Mouse (Mus musculus) limb, embryonic 13.5 days (tissue): ENCODE results near the gene Nfia. TPM values are rescaled to one million over a fixed set of nuclear protein-coding genes. Genes with fewer than 3 reads are reported as not detected.

Source experiments
- ATAC-seq: fragments of 200-750 bp; cut with Nextera tagmentation; 2 replicates; pipeline ENCODE4 v1.8.0; 2017; ENCODE audit warnings: low read depth, moderate number of reproducible peaks, moderate TSS enrichment; ENCODE audit not compliant: low FRiP score
- H3K27ac ChIP-seq: fragments of 300-500 bp; sonication (generic); 2 replicates; pipeline ENCODE4 v1.5.1; 2015; ENCODE audit warnings: inconsistent platforms, mild to moderate bottlenecking, moderate library complexity
- H3K27me3 ChIP-seq: fragments of 300-500 bp; sonication (generic); 2 replicates; pipeline ENCODE4 v1.6.1; 2015; ENCODE audit warnings: mild to moderate bottlenecking, inconsistent platforms
- H3K36me3 ChIP-seq: fragments of 300-500 bp; sonication (generic); 2 replicates; pipeline ENCODE4 v1.6.1; 2015; ENCODE audit warnings: inconsistent platforms, mild to moderate bottlenecking, moderate library complexity
- H3K4me1 ChIP-seq: fragments of 300-500 bp; sonication (generic); 2 replicates; pipeline ENCODE4 v1.6.1; 2015; ENCODE audit warnings: inconsistent platforms
- H3K4me2 ChIP-seq: fragments of 300-500 bp; sonication (generic); replicated peaks from 2 replicates; pipeline ENCODE4 v1.6.1; 2015; ENCODE audit warnings: inconsistent platforms, mild to moderate bottlenecking, moderate library complexity
- H3K4me3 ChIP-seq: fragments of 300-500 bp; sonication (generic); 2 replicates; pipeline ENCODE4 v1.5.1; 2015; ENCODE audit warnings: moderate library complexity, mild to moderate bottlenecking, inconsistent platforms
- H3K9ac ChIP-seq: fragments of 300-500 bp; sonication (generic); 2 replicates; pipeline ENCODE4 v1.6.1; 2015; ENCODE audit warnings: mild to moderate bottlenecking, inconsistent platforms
- H3K9me3 ChIP-seq: fragments of 300-500 bp; sonication (generic); 2 replicates; pipeline ENCODE4 v1.6.1; 2016; ENCODE audit warnings: inconsistent platforms
- WGBS: fragments of 180-500 bp; shearing (Covaris S2); methylation state at CpG from one replicate; pipeline ENCODE4 v1.1.7; 2015; 5-methylcytosine and 5-hydroxymethylcytosine counted together
- polyA plus RNA-seq: library from polyadenylated mRNA; unstranded; fragments of >200 nt; fragmentation: Nextera tagmentation; extraction: Ambion mirVana; gene quantifications from 2 replicates; pipeline ENCODE4 v1.2.1, GENCODE M21; 2015

Nfia gene
- polyA plus RNA-seq, 1 experiment from 2014 or later, result 88.3 TPM

DNA sequence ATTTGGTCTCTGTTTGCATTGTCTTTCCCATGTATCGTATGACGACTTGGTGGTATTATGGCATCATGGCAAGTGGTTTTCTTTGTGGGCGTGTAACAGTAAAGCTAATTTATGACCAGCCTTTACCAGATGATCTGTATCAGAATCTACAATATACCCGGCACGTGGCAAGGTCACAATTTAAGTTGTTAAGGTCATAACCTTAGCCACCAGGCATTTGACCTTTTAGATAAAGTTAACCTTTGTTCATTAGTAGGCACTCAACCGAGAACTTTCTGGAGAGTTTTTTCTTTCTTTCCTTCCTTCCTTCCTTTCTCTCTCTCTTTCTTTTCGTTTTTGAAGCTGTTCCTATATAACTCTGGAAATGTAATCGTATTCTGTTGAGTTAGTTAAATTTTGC, 14.0 kb downstream of the Nfia start:
- Histone ChIP-seq H3K27me3 (no peaks in the 10 kb centered on the region), H3K4me3 (no peak overlapping the region), H3K9me3 (no peaks in the 10 kb centered on the region), H3K4me2 (no peak overlapping the region), H3K9ac (no peak overlapping the region), H3K36me3 (peaks cover 58% of the 10 kb centered on the region), H3K4me1 (peaks cover 54% of the 10 kb centered on the region), H3K27ac (no peak overlapping the region)
- WGBS, result 44% methylated on average over 8 of the region's 8 CpGs
- no peak for ATAC-seq

DNA sequence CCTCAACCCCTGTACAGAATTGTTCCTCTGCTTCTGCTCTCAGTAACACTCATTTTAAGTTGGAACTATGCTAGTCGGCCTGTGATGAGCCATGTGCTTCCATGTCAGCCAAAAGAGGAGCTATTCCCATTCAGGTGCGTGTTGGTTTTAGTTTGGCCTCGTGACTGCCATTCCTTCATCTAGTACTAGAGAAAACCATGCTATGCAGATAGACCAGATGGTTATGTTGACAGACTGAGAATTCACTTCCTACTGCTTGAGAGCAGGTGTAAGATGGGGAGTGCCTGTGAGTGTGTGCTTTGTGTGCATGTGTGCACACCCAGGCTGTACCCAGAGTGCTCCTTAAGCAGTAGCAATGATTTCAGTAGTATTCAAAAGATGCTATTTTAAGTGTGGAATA, 15.0 kb downstream of the Nfia start:
- Histone ChIP-seq H3K27ac (no peak overlapping the region), H3K4me1 (peaks cover 53% of the 10 kb centered on the region), H3K4me3 (no peak overlapping the region), H3K9me3 (no peaks in the 10 kb centered on the region), H3K9ac (no peak overlapping the region), H3K4me2 (no peak overlapping the region), H3K36me3 (peaks cover 60% of the 10 kb centered on the region), H3K27me3 (no peaks in the 10 kb centered on the region)
- 74% methylated on average over 3 of the region's 3 CpGs for WGBS
- ATAC-seq, result no peak

DNA sequence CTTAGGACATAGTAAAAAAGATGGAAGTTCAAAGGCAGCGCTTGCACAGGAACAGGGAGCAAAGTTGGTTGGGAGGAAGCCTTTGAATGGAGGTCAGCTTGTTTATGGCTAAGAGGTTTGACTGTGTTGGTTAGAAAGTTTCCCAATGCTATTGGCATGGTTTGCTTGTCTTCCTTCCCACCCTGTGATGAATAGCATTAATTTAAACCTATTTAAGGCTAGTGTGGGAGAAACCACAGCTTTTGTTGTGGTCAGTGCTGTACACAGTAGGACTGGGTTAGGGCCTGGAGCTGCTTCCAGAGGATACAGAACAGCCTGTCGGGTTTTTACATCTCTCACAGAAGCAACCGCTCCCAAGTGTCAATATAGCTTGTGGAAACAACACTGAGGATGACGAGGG, 16.0 kb downstream of the Nfia start:
- Histone ChIP-seq H3K9me3 (no peaks in the 10 kb centered on the region), H3K27ac (no peak overlapping the region), H3K4me2 (no peak overlapping the region), H3K36me3 (peaks cover 50% of the 10 kb centered on the region), H3K9ac (no peak overlapping the region), H3K27me3 (no peaks in the 10 kb centered on the region), H3K4me3 (no peak overlapping the region), H3K4me1 (peaks cover 44% of the 10 kb centered on the region)
- no peak for ATAC-seq
- WGBS, result 67% methylated on average over 4 of the region's 4 CpGs

DNA sequence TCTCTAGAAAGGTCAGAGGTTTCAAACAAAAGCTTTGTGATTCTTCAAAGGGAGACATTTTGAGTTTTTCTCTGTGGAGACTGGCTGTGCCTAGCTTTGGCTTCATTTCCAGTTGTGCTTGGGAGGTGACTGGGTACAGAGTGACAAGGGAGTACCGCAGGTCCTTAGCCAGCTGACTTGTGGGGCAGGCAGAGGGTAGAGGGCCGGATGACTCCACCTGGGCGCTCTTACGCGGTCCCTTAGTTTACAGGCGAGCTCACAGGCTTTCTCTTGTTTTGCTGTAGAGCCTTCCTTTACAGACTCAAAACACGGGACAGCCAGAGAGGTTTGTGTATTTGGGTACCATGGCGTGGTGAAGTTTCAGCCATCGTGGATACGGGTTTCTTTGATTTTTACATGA, 21.4 kb downstream of the Nfia start:
- ATAC-seq, result no peak
- WGBS, result 88% methylated on average over 10 of the region's 10 CpGs
- Histone ChIP-seq H3K9ac (no peak overlapping the region), H3K4me1 (peaks cover 22% of the 10 kb centered on the region), H3K9me3 (no peaks in the 10 kb centered on the region), H3K27me3 (no peaks in the 10 kb centered on the region), H3K36me3 (peaks cover 30% of the 10 kb centered on the region), H3K4me2 (no peak overlapping the region), H3K27ac (no peak overlapping the region), H3K4me3 (no peak overlapping the region)

DNA sequence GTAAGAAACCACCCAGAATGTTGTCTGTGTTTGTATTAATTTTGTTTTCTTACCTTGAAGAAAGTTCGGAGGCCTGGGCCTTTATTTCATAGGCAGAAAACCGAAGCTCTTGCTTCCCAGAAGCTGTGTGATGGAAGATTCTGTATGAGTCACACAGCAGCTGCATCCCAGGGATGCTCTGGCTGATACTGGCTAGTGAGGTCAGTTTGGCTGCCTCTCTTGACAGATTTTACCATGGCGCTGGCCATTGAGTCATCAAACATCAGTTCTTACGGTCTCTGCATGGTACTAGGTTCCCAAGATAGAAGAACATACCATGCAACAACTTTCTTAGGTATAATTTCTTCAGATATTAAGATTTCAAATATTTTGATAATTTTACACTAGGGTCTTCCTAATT, 22.3 kb downstream of the Nfia start:
- peaks cover 23% of the 10 kb centered on the region for H3K36me3 ChIP-seq
- H3K4me3 ChIP-seq, result no peak overlapping the region
- H3K9ac ChIP-seq, result no peak overlapping the region
- WGBS, result 89% methylated on average over 4 of the region's 4 CpGs
- ATAC-seq, result no peak
- no peak overlapping the region for H3K27ac ChIP-seq
- H3K4me1 ChIP-seq, result peaks cover 18% of the 10 kb centered on the region
- H3K9me3 ChIP-seq, result no peaks in the 10 kb centered on the region
- H3K27me3 ChIP-seq, result no peaks in the 10 kb centered on the region
- no peak overlapping the region for H3K4me2 ChIP-seq

DNA sequence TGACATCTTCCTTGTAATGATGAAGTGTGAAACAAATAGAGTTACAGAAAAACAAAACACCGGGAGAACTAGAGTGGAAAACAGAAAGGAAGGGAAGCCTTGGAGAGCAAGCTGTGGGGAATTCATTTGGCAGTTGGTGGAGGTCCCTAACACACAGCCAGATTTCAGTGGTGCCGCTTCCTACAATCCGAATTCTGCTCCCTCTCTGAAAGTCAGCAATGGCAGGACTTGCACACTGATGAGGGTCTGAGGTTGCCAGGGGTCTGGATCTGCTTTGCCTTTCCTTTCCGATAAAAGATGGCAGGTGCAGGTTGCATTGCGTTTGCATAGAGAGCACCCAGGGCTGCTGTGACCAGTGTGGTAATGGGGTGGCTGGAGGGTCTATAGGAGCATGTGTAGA, 23.4 kb downstream of the Nfia start:
- peaks cover 15% of the 10 kb centered on the region for H3K4me1 ChIP-seq
- H3K36me3 ChIP-seq, result peaks cover 25% of the 10 kb centered on the region
- no peaks in the 10 kb centered on the region for H3K27me3 ChIP-seq
- no peaks in the 10 kb centered on the region for H3K9me3 ChIP-seq
- H3K27ac ChIP-seq, result no peak overlapping the region
- no peak overlapping the region for H3K4me3 ChIP-seq
- no peak overlapping the region for H3K4me2 ChIP-seq
- H3K9ac ChIP-seq, result no peak overlapping the region
- 80% methylated on average over 5 of the region's 5 CpGs for WGBS
- ATAC-seq, result no peak

DNA sequence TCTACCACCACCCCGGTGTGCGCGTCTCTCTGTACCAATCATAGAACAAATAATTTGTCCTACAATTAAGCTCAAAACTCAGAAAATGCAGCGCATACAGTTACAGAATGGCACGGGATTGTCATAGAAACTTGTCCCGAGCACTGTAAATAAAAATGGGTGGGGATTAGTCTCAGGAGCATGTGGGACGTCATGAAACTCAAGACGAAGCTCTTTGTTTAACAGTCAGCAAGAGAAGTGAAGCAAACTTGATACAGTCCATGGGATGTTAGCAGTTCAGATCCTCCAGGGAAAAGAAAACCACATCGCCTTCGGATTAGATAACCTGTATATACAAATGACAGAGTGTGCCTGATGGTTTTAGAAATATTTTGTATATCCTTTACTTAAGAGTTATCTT, 24.0 kb downstream of the Nfia start:
- Histone ChIP-seq H3K36me3 (peaks cover 26% of the 10 kb centered on the region), H3K27me3 (no peaks in the 10 kb centered on the region), H3K9me3 (no peaks in the 10 kb centered on the region), H3K9ac (no peak overlapping the region), H3K4me1 (peaks cover 15% of the 10 kb centered on the region), H3K4me2 (no peak overlapping the region), H3K4me3 (no peak overlapping the region), H3K27ac (no peak overlapping the region)
- 67% methylated on average over 10 of the region's 10 CpGs for WGBS
- peak; percentile 48; the same call in 1 of the 2 replicates for ATAC-seq

DNA sequence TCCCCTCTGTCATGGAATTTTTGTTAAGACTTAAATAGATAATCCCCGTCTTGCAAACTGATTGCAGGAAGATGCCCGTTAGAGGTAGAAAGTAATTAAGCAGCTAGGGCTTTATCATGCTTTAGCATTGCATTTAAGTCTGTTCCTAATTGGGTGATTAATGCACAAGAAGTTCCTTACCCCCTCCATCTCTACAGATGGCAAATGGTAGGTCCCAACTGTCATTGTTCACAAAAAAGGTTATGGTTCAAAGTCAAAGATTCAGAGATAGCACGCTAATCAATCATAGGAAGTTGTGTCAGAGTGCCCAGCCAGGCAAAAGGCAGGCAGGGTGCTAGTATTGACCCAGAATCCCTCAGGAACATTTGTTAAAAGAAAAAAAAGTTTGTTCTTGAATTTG, 31.3 kb downstream of the Nfia start:
- Histone ChIP-seq H3K4me2 (no peak overlapping the region), H3K4me1 (peaks cover 12% of the 10 kb centered on the region; the same call in 1 of the 2 replicates), H3K27me3 (no peaks in the 10 kb centered on the region), H3K9ac (no peak overlapping the region), H3K27ac (no peak overlapping the region), H3K36me3 (peaks cover 30% of the 10 kb centered on the region), H3K4me3 (no peak overlapping the region), H3K9me3 (peaks cover 7% of the 10 kb centered on the region)
- WGBS, result 79% methylated on average over 3 of the region's 3 CpGs
- ATAC-seq, result no peak

DNA sequence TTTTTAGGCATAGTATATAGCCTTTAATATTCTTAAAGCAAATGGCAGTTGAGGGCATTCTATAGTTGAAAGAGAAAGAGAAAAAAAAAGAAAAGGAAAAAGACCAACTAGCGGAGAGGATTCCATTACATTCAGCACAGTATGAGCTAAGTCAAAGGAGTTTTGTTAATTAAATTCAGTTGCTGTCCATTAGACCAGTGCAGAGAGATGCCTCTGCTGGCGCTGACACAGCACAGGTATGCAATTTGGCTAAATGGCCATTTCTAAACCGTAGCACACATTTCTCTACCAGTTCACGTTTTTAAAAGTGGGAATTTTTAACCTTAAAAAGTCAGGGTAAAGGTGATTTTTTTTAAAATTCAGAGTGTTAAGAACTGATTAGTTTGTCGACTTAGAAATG, 32.1 kb downstream of the Nfia start:
- peaks cover 34% of the 10 kb centered on the region for H3K36me3 ChIP-seq
- H3K4me3 ChIP-seq, result no peak overlapping the region
- no peaks in the 10 kb centered on the region for H3K27me3 ChIP-seq
- peaks cover 20% of the 10 kb centered on the region for H3K4me1 ChIP-seq
- H3K9ac ChIP-seq, result no peak overlapping the region
- WGBS, result 60% methylated on average over 5 of the region's 5 CpGs
- H3K27ac ChIP-seq, result no peak overlapping the region
- no peak for ATAC-seq
- H3K9me3 ChIP-seq, result peaks cover 7% of the 10 kb centered on the region
- no peak overlapping the region for H3K4me2 ChIP-seq

DNA sequence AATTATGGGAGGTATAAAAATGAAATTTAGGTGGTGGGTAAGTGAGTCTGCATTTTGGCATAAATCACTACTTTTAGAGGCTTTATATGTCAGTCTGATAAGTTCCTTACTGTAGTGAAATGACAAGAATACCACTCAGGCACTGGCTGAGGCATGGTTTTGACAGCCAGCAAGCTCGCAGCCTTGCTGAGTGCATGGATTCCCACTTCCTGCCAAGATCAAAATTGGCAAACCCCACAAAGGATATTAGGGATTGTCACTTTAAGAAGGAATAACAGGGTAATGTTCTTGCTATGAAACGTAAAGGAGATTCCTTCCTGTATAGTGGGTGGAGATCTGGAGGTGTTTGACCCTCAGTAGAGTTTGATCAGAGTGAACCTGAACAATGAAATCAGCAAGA, 32.7 kb downstream of the Nfia start:
- peaks cover 29% of the 10 kb centered on the region for H3K36me3 ChIP-seq
- H3K4me3 ChIP-seq, result no peak overlapping the region
- no peaks in the 10 kb centered on the region for H3K27me3 ChIP-seq
- WGBS, result 56% methylated on average over 2 of the region's 2 CpGs
- H3K4me1 ChIP-seq, result peaks cover 24% of the 10 kb centered on the region
- no peak overlapping the region for H3K4me2 ChIP-seq
- H3K9me3 ChIP-seq, result peaks cover 7% of the 10 kb centered on the region
- no peak overlapping the region for H3K9ac ChIP-seq
- ATAC-seq, result no peak
- no peak overlapping the region for H3K27ac ChIP-seq

DNA sequence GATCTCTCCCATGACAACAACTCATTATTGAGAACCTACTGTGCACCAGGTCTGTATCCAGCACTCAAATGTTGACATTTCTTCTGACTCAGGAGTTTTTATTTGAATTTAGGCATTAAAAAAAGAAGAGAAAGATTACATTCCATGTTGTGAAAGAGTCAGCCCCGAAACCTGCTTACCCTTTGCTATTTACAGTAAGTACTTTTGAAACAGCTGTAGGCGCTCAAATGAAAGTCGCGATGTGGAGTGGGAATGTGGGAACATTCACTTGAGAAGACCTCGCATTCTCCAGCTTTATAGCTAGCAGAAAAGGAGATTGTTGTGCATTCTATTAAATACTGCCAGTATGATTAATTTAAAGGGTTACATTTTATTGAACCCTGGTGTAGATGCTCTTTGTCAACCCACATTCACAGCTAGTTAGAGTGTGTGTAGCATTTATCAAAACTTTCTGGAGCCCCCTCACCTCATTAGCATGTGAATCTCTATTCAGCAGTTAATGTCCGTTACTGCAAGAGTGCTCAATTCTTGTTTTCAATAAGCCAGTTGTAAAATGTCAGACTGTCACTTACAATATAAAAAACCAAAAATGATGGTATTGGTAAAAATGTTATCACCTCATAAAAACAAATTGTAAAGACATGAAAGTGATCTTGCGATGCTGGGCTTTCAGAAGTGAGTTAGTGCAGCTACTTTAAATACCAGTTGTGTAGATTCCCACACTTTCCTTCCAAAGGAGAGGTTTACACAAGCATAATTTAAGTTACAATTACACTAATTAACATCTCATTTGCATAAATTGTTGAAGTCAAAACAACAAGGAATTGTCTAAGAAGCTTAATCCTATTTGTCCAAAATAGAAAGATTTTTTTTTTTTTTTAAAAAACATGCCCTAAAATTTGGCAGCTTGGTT, 33.6 kb downstream of the Nfia start:
- Histone ChIP-seq H3K27me3 (no peaks in the 10 kb centered on the region), H3K4me3 (no peak overlapping the region), H3K9ac (no peak overlapping the region), H3K27ac (no peak overlapping the region), H3K4me1 (peaks cover 28% of the 10 kb centered on the region), H3K36me3 (peaks cover 30% of the 10 kb centered on the region), H3K4me2 (no peak overlapping the region), H3K9me3 (peaks cover 7% of the 10 kb centered on the region)
- WGBS, result 51% methylated on average over 7 of the region's 7 CpGs
- no peak for ATAC-seq

DNA sequence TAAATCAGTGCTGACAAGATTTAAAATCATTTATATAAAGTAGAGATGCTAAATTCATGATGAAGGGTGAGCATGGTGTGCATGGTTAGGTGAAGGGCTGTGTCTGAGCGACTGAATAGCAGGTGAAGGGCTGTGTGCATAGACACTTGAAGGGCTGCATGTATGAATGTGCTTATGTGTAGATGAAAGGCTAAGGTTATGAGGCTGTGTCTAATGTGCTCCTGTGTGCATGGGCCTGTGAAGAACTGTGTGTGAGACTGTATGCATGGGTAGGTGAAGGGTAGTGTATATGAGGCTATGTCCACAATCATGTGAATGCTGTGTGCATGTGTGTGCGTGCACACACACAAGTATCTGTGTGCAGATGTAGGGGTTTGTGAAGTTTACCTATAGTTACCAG, 34.4 kb downstream of the Nfia start:
- no peak overlapping the region for H3K27ac ChIP-seq
- H3K4me3 ChIP-seq, result no peak overlapping the region
- peaks cover 28% of the 10 kb centered on the region for H3K4me1 ChIP-seq
- H3K9ac ChIP-seq, result no peak overlapping the region
- 94% methylated on average over 2 of the region's 2 CpGs for WGBS
- H3K36me3 ChIP-seq, result peaks cover 24% of the 10 kb centered on the region
- H3K27me3 ChIP-seq, result no peaks in the 10 kb centered on the region
- peaks cover 7% of the 10 kb centered on the region for H3K9me3 ChIP-seq
- H3K4me2 ChIP-seq, result no peak overlapping the region
- ATAC-seq, result no peak

DNA sequence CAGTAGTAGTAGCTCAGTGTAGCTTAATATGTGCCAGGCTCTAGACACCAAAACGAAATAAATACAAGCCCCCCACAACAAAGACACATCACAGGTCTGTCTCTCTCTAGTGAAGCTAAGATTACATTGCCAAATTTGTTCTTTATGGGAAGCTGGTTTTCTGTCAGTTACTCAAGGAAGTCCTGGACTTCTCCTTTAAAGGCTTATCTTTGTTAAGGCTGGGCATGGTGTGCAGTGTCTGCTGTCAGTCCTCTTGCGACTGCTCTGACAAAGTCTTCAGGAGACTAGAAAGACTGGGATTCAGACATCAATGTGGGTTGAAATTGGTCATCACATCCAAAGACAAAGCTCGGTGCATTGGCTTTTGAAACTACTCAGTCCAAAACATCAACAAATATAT, 36.4 kb downstream of the Nfia start:
- ATAC-seq, result no peak
- 90% methylated on average over 3 of the region's 3 CpGs for WGBS
- Histone ChIP-seq H3K36me3 (peaks cover 13% of the 10 kb centered on the region), H3K27ac (no peak overlapping the region), H3K9me3 (no peaks in the 10 kb centered on the region), H3K27me3 (no peaks in the 10 kb centered on the region), H3K4me1 (peaks cover 28% of the 10 kb centered on the region), H3K9ac (no peak overlapping the region), H3K4me3 (no peak overlapping the region), H3K4me2 (no peak overlapping the region)
